Mouse (Mus musculus) spleen, postnatal 0 days (tissue): ENCODE results near the gene Sdk1. TPM values are rescaled to one million over a fixed set of nuclear protein-coding genes. Genes with fewer than 3 reads are reported as not detected.

ENCODE experiments used
- polyA plus RNA-seq: library from polyadenylated mRNA; unstranded; fragments of >200 nt; fragmentation: Nextera tagmentation; extraction: Ambion mirVana; gene quantifications from 2 replicates; pipeline ENCODE4 v1.2.1, GENCODE M21; 2015

Gene Sdk1
- 0.29 and 0.38 TPM in 2 replicates for polyA plus RNA-seq

GRCm38 (mm10) chr5:141240841-141241543 lies at the start of gene Sdk1:
Sdk1 (plus strand) TSS chr5:141241490.

Other genes starting within 250 kb of the Sdk1 start
- gene Card11, start 240.9 kb upstream of the Sdk1 start, polyA plus RNA-seq, result 1.6 and 2.2 TPM in 2 replicates